Mouse (Mus musculus) erythroblast, embryonic 14.5 days (primary cell): ENCODE measurements around the gene Wdr54.

Source experiments
- GATA1 ChIP-seq: IDR thresholded peaks from 2 replicates; pipeline ENCODE4 v1.6.1; 2012; ENCODE audit warnings: low read length, inconsistent platforms, mixed read lengths
- TAL1 ChIP-seq: IDR thresholded peaks from 3 replicates; pipeline ENCODE4 v1.6.1; 2012; ENCODE audit warnings: low read length, inconsistent platforms, mixed read lengths

DNA sequence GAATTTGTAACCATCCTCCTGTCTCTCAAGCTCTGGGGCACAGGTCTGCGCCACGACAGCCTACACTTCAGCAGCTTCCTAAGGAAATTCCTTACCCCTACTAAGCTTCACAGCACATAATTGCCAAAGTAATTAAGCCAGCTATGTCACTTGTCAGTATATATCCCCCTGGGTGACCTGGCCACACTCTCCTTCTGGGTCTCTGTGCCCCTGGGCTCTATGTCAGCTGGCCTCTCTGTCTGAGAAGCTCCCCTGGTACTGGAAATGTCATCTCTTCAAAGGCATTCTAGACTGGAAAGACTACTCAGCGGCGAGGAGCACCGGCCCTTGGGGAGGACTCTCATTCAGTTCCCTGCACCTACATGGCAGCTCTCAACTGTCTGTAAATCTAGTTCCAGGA is 33.2 kb downstream of the Wdr54 start:
- TF ChIP-seq GATA1 (no peak), TAL1 (no peak)
